Mouse (Mus musculus) liver, postnatal 0 days (tissue): ENCODE measurements around the gene Fam131a. TPM values are rescaled to one million over a fixed set of nuclear protein-coding genes. Genes with fewer than 3 reads are reported as not detected.
"Not testable (repeated sequence)": the region's sequence is repeated elsewhere in the genome, so short reads cannot be mapped to it uniquely, and the experiment has no call there.

Experiments used
- ATAC-seq: fragments of 200-750 bp; cut with Nextera tagmentation; 2 replicates; pipeline ENCODE4 v1.8.0; 2017; ENCODE audit warnings: mild to moderate bottlenecking, moderate library complexity
- DNase-seq: peaks from one replicate; pipeline ENCODE4 v3.0.0-alpha.2; 2016
- H3K27ac ChIP-seq: fragments of 300-500 bp; sonication (generic); 2 replicates; pipeline ENCODE4 v1.5.1; 2014; ENCODE audit warnings: antibody characterized with exemption, moderate library complexity, mild to moderate bottlenecking, low read depth
- H3K27me3 ChIP-seq: fragments of 300-500 bp; sonication (generic); 2 replicates; pipeline ENCODE4 v1.6.1; 2014; ENCODE audit warnings: low read length, control low read depth, mixed read lengths; ENCODE audit not compliant: insufficient read depth
- H3K36me3 ChIP-seq: fragments of 300-500 bp; sonication (generic); replicated peaks from 2 replicates; pipeline ENCODE4 v1.6.1; 2014; ENCODE audit warnings: mild to moderate bottlenecking, control low read depth, low read length, moderate library complexity, mixed read lengths; ENCODE audit not compliant: insufficient read depth
- H3K4me1 ChIP-seq: fragments of 300-500 bp; sonication (generic); 2 replicates; pipeline ENCODE4 v1.6.1; 2014; ENCODE audit warnings: antibody characterized with exemption, mild to moderate bottlenecking, control low read depth; ENCODE audit not compliant: insufficient read depth
- H3K4me2 ChIP-seq: fragments of 300-500 bp; sonication (generic); 2 replicates; pipeline ENCODE4 v1.6.1; 2014; ENCODE audit warnings: low read depth, mild to moderate bottlenecking, low read length, moderate library complexity, mixed read lengths
- H3K4me3 ChIP-seq: fragments of 300-500 bp; sonication (generic); 2 replicates; pipeline ENCODE4 v1.5.1; 2014; ENCODE audit warnings: low read depth, low read length
- H3K9ac ChIP-seq: fragments of 300-500 bp; sonication (generic); replicated peaks from 2 replicates; pipeline ENCODE4 v1.6.1; 2014; ENCODE audit warnings: mild to moderate bottlenecking, moderate library complexity
- H3K9me3 ChIP-seq: fragments of 300-500 bp; sonication (generic); 2 replicates; pipeline ENCODE4 v1.6.1; 2016; ENCODE audit warnings: mild to moderate bottlenecking, control low read depth, low read length, mixed read lengths
- CTCF ChIP-seq: sonication (generic); IDR thresholded peaks from 2 replicates; pipeline ENCODE4 v1.5.1; 2016; ENCODE audit warnings: antibody characterized with exemption, low read depth
- EP300 ChIP-seq: IDR thresholded peaks from 2 replicates; pipeline ENCODE4 v1.6.1; 2016; ENCODE audit warnings: antibody characterized with exemption, low read depth, mild to moderate bottlenecking
- WGBS: fragments of 180-500 bp; shearing (Covaris S2); extraction: QIAGEN DNeasy Blood & Tissue Kit; methylation state at CpG from one replicate; pipeline ENCODE4 v1.1.7; 2014; ENCODE audit not compliant: insufficient replicate concordance; 5-methylcytosine and 5-hydroxymethylcytosine counted together
- polyA plus RNA-seq: library from polyadenylated mRNA; unstranded; fragments of >200 nt; fragmentation: Nextera tagmentation; extraction: Ambion mirVana; gene quantifications from 2 replicates; pipeline ENCODE4 v1.2.1, GENCODE M21; 2015

The Fam131a gene
- polyA plus RNA-seq: 0.88 and 1.4 TPM in 2 replicates

DNA sequence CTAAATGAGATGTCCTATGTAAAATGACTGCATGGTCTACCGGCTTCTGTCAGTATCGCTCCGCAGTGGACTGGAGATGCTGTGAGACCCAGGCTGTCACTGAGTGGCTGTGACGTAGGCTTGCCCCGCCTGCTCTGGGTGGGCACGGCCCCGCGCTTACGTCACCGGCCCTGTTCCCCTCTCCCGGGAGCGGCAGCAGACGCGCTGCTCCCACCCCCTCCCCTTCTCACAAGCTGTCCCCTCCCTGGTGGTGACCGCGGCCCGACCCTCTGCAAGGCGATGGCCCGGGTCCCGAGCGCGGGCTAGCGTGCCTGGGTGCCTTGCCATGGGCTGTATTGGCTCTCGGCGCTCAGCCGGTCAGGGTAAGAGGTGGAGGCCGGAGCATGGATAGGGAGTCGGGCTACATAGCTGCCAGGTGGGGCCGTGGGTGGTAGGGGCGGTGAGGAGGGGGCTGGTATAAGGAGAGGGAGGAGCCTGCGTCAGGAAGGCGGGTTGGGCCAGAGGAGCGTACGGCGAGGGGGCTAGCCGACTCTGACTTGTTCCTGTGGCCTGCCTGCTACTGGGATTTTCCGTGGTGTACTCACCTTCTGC is at the start of gene Fam131a:
Gene Fam131a (plus strand): TSS at position 131 of the 591 bp plus-strand sequence.
- H3K4me1 ChIP-seq: peaks cover 27% of the 10 kb centered on the region
- no peaks in the 10 kb centered on the region for H3K9me3 ChIP-seq
- peak within 1 kb of the TSS; percentile 64 for H3K27ac ChIP-seq
- ATAC-seq: peak; percentile 85
- peak within 1 kb of the TSS; percentile 94 for H3K4me2 ChIP-seq
- peak within 1 kb of the TSS; percentile 68 for H3K4me3 ChIP-seq
- H3K27me3 ChIP-seq: peaks cover 20% of the 10 kb centered on the region
- peaks cover 39% of the 10 kb centered on the region for H3K36me3 ChIP-seq
- 1% methylated on average over 37 of the region's 37 CpGs for WGBS
- H3K9ac ChIP-seq: peak within 1 kb of the TSS; percentile 77
- DNase-seq: peak; percentile 88
- TF ChIP-seq CTCF (no peak), EP300 (no peak)

GRCm38 (mm10) chr16:20643911-20644310 is 49.1 kb upstream of the Fam131a start:
- Histone ChIP-seq H3K27me3 (0 out of 2 replicates have a peak, but pooled peaks cover 2% of the 10 kb centered on the region), H3K9ac (no peak overlapping the region), H3K4me3 (no peak overlapping the region), H3K36me3 (no peaks in the 10 kb centered on the region), H3K9me3 (no peaks in the 10 kb centered on the region), H3K4me1 (0 out of 2 replicates have a peak, but pooled peaks cover 2% of the 10 kb centered on the region), H3K27ac (no peak overlapping the region), H3K4me2 (no peak overlapping the region)
- no peak for TF ChIP-seq EP300
- TF ChIP-seq CTCF: no peak
- DNase-seq (no peak), ATAC-seq (no peak)
- 78% methylated on average over 7 of the region's 7 CpGs for WGBS

- WGBS: 2% methylated on average over 46 of the region's 46 CpGs
- H3K4me1 ChIP-seq: peaks cover 16% of the 10 kb centered on the region
- peak within 1 kb of the TSS; percentile 95 for H3K9ac ChIP-seq
- DNase-seq (peak; percentile 98), ATAC-seq (peak; percentile 97)
- H3K4me2 ChIP-seq: peak within 1 kb of the TSS; percentile 89
- H3K27ac ChIP-seq: peak within 1 kb of the TSS; percentile 73
- peak within 1 kb of the TSS; percentile 97 for H3K4me3 ChIP-seq
- H3K9me3 ChIP-seq: no peaks in the 10 kb centered on the region
- peaks cover 17% of the 10 kb centered on the region for H3K36me3 ChIP-seq
- 0 out of 2 replicates have a peak, but pooled peaks have one; percentile 18 for TF ChIP-seq EP300
- no peak; the same call in 1 of the 2 replicates for TF ChIP-seq CTCF
- H3K27me3 ChIP-seq: no peaks in the 10 kb centered on the region
Measured at GRCm38 (mm10) chr16:20651076-20651946, 41.7 kb upstream of the Fam131a start, which contains the start of gene Psmd2. Gene Psmd2, plus strand, starts transcription at chr16:20651652.

DNA sequence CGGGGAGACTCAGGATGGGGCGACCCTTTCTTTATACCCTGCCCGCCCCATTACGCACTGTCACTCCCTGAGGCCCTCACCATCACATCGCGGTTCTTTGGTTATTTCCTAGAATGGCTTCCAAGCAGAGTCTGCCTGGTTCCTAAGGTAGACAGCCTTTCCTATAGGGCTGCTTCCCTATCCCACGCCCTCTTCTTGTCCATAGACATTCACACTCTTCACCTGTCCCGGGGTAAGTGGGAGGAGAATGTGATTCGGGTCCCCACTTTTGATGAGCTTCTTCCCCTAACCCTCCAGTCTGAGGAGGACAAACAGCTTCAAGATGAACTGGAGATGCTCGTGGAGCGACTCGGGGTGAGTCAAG is 41.1 kb upstream of the Fam131a start:
- TF ChIP-seq CTCF (no peak), EP300 (no peak)
- H3K27me3 ChIP-seq: no peaks in the 10 kb centered on the region
- peak overlapping the region; percentile 89 for H3K4me2 ChIP-seq
- peak overlapping the region; percentile 97 for H3K4me3 ChIP-seq
- WGBS: 7% methylated on average over 12 of the region's 12 CpGs
- no peaks in the 10 kb centered on the region for H3K9me3 ChIP-seq
- peak overlapping the region; percentile 73 for H3K27ac ChIP-seq
- H3K9ac ChIP-seq: peak overlapping the region; percentile 95
- H3K36me3 ChIP-seq: peaks cover 23% of the 10 kb centered on the region
- peak; percentile 46 for ATAC-seq
- H3K4me1 ChIP-seq: peaks cover 16% of the 10 kb centered on the region
- no peak for DNase-seq

- WGBS: 48% methylated on average over 2 of the region's 2 CpGs
- ATAC-seq: no peak
- Histone ChIP-seq H3K27ac (no peak overlapping the region), H3K36me3 (peaks cover 32% of the 10 kb centered on the region), H3K4me2 (peak overlapping the region; percentile 89; the same call in 1 of the 2 replicates), H3K9me3 (no peaks in the 10 kb centered on the region), H3K4me3 (no peak overlapping the region), H3K9ac (no peak overlapping the region), H3K4me1 (peaks cover 16% of the 10 kb centered on the region), H3K27me3 (no peaks in the 10 kb centered on the region)
- TF ChIP-seq CTCF (no peak), EP300 (no peak)
- DNase-seq: no peak
Measured at GRCm38 (mm10) chr16:20653315-20653714, 39.7 kb upstream of the Fam131a start.

- 81% methylated on average over 4 of the region's 4 CpGs for WGBS
- H3K27me3 ChIP-seq: no peaks in the 10 kb centered on the region
- H3K4me1 ChIP-seq: peaks cover 5% of the 10 kb centered on the region
- TF ChIP-seq CTCF: no peak
- no peak for TF ChIP-seq EP300
- no peak overlapping the region for H3K27ac ChIP-seq
- no peak overlapping the region for H3K9ac ChIP-seq
- no peak overlapping the region for H3K4me3 ChIP-seq
- ATAC-seq (no peak), DNase-seq (no peak)
- no peaks in the 10 kb centered on the region for H3K9me3 ChIP-seq
- H3K4me2 ChIP-seq: no peak overlapping the region
- peaks cover 69% of the 10 kb centered on the region for H3K36me3 ChIP-seq
Measured at GRCm38 (mm10) chr16:20657661-20658060, 35.4 kb upstream of the Fam131a start.

GRCm38 (mm10) chr16:20668013-20668412 is 25.0 kb upstream of the Fam131a start, which contains the start of gene Eif4g1:
Gene Eif4g1, plus strand, starts transcription at chr16:20668313.
- H3K36me3 ChIP-seq, H3K4me1 ChIP-seq, ATAC-seq, H3K9ac ChIP-seq, H3K27ac ChIP-seq, H3K9me3 ChIP-seq, DNase-seq, H3K27me3 ChIP-seq, H3K4me2 ChIP-seq, H3K4me3 ChIP-seq: not testable (repeated sequence)
- 75% methylated on average over 3 of the region's 6 CpGs for WGBS
